Mouse (Mus musculus): Measurements from ENCODE around the gene Hectd1.

DNA sequence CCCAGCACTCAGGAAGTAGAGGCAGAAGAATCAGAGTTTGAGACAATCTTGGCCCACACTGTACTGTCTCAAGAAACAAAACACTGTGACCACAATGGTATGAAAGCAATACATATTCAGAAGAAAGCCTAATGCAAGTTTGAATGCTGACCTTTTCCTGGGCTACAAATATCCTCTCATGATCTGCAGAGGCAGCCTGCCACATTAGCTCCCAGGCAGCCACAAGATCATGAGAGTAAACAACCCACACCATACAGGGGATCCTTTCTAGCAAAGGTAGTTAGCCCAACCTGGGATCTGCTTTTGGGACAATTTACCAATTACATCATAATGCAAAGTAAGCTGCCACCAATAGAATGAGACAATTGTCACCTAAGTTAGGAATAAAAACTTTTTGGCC is 18.8 kb downstream of the Hectd1 start:
- TF ChIP-seq CTCF (IDR thresholded peaks at IDR 0.05; ENCODE audit: low read depth, low read length) (no peak), POLR2A (IDR thresholded peaks at IDR 0.05; ENCODE audit: borderline replicate concordance, low read depth, low read length) (no peak)
